Mouse (Mus musculus) forebrain, postnatal 0 days (tissue): ENCODE measurements around the gene Stx1b. TPM values are rescaled to one million over a fixed set of nuclear protein-coding genes. Genes with fewer than 3 reads are reported as not detected.
"Not testable (repeated sequence)": the region's sequence is repeated elsewhere in the genome, so short reads cannot be mapped to it uniquely, and the experiment has no call there.

Experiments used
- ATAC-seq: fragments of 200-750 bp; cut with Nextera tagmentation; 2 replicates; pipeline ENCODE4 v1.8.0; 2017; ENCODE audit warnings: mild to moderate bottlenecking, moderate library complexity
- DNase-seq: peaks from one replicate; pipeline ENCODE4 v3.0.0-alpha.2; 2015
- H3K27ac ChIP-seq: fragments of 300-500 bp; sonication (generic); 2 replicates; pipeline ENCODE4 v1.5.1; 2014; ENCODE audit warnings: low read depth, mild to moderate bottlenecking, antibody characterized with exemption, low read length, moderate library complexity, mixed read lengths
- H3K27me3 ChIP-seq: fragments of 300-500 bp; sonication (generic); 2 replicates; pipeline ENCODE4 v1.6.1; 2014; ENCODE audit warnings: mild to moderate bottlenecking, low read length, mixed read lengths; ENCODE audit not compliant: insufficient read depth
- H3K36me3 ChIP-seq: fragments of 300-500 bp; sonication (generic); 2 replicates; pipeline ENCODE4 v1.6.1; 2014; ENCODE audit warnings: mild to moderate bottlenecking, moderate library complexity; ENCODE audit not compliant: insufficient read depth
- H3K4me1 ChIP-seq: fragments of 300-500 bp; sonication (generic); 2 replicates; pipeline ENCODE4 v1.6.1; 2014; ENCODE audit warnings: antibody characterized with exemption; ENCODE audit not compliant: insufficient read depth
- H3K4me2 ChIP-seq: fragments of 300-500 bp; sonication (generic); 2 replicates; pipeline ENCODE4 v1.6.1; 2014; ENCODE audit warnings: low read depth, mild to moderate bottlenecking, moderate library complexity
- H3K4me3 ChIP-seq: fragments of 300-500 bp; sonication (generic); 2 replicates; pipeline ENCODE4 v1.5.1; 2014; ENCODE audit warnings: low read depth, low read length, mixed read lengths
- H3K9ac ChIP-seq: fragments of 300-500 bp; sonication (generic); 2 replicates; pipeline ENCODE4 v1.6.1; 2014; ENCODE audit warnings: mild to moderate bottlenecking
- H3K9me3 ChIP-seq: fragments of 300-500 bp; sonication (generic); 2 replicates; pipeline ENCODE4 v1.6.1; 2016; ENCODE audit warnings: low read length
- CTCF ChIP-seq: sonication (generic); IDR thresholded peaks from 2 replicates; pipeline ENCODE4 v1.5.1; 2016; ENCODE audit warnings: antibody characterized with exemption, control low read depth, low read depth
- WGBS: fragments of 180-500 bp; shearing (Covaris S2); extraction: QIAGEN DNeasy Blood & Tissue Kit; methylation state at CpG from one replicate; pipeline ENCODE4 v1.1.7; 2014; 5-methylcytosine and 5-hydroxymethylcytosine counted together
- polyA plus RNA-seq: library from polyadenylated mRNA; unstranded; fragments of >200 nt; fragmentation: Nextera tagmentation; extraction: Ambion mirVana; gene quantifications from 2 replicates; pipeline ENCODE4 v1.2.1, GENCODE M21; 2015
- total RNA-seq: library from RNA; depleted of rRNA; stranded (reverse); fragments of >200 nt; gene quantifications from 2 replicates; pipeline ENCODE4 v1.2.3, GENCODE M21; 2014

Stx1b gene
- total and polyA plus RNA-seq, 2 experiments from 2014 or later: 51.3 to 58.4 TPM

DNA sequence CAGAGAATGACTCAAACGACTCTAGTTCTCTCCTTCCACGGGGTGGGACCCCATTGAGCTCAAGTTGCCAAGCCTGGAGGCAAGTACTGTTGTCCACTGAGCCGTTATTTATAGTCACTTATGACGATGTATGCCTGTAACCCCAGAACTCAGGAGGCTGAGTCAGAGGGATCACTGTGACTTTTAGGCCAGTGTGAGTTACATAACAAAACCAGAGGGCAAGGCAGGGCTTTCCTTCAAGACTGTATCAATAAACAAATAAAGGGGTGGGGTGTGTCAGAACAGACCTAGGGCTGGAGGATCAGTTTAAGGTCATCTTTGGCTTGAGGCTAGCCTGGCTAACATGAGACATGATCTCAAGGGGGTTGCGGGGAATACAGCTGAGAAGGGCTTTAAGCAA lies 26.6 kb upstream of the Stx1b start:
- no peak overlapping the region for H3K4me3 ChIP-seq
- DNase-seq (no peak), ATAC-seq (no peak)
- H3K4me1 ChIP-seq: no peaks in the 10 kb centered on the region
- no peak overlapping the region for H3K27ac ChIP-seq
- no peaks in the 10 kb centered on the region for H3K9me3 ChIP-seq
- no peak overlapping the region for H3K9ac ChIP-seq
- no peak for TF ChIP-seq CTCF
- peaks cover 16% of the 10 kb centered on the region for H3K36me3 ChIP-seq
- 76% methylated on average over 5 of the region's 5 CpGs for WGBS
- H3K27me3 ChIP-seq: no peaks in the 10 kb centered on the region
- no peak overlapping the region for H3K4me2 ChIP-seq

DNA sequence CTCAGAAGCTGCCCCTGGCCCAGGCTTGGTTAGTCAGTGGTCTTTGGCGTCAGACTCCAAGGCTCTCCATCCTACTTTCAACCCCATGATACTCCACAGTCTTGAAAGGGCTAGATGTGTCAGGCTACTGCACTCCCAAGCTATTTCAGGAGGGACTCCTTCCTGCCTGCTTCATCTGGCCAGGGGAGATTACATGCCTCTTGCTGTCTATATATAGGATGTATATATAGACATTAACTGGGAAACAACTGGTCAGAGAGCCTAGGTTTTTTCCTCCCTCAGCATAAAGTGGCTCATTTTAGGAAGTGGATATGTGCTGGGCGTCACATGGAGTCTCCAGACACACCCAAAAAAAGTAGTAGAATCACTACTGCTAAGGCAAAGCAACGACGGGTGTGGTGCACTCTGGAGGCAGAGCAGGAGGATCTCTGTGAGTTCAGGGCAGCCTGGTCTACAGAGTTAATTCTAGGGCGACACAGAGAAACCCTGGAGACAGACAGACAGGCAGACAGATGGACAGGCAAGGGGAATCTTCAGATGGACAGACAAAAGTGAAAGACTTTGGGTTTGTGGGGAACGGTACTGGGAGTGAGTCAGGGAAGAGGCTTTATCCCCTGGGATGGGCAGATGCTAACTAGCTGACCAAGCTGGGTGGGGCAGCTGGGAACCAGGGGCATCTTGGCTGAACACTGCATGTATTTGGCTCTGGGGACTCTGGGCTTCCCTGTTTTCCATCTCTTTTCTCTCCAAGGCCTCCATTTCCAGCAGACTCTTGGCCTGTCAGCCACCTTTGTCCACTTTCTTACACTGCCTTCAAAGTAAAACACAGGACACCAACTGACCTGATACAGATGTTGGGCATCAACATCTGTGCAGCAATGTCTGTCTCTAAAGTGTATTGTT lies 25.9 kb upstream of the Stx1b start:
- Histone ChIP-seq H3K4me2 (no peak overlapping the region), H3K4me3 (no peak overlapping the region), H3K9me3 (no peaks in the 10 kb centered on the region), H3K27ac (no peak overlapping the region), H3K27me3 (no peaks in the 10 kb centered on the region), H3K9ac (no peak overlapping the region), H3K4me1 (no peaks in the 10 kb centered on the region), H3K36me3 (peaks cover 17% of the 10 kb centered on the region)
- TF ChIP-seq CTCF: no peak
- no peak for ATAC-seq
- WGBS: 81% methylated on average over 6 of the region's 6 CpGs
- no peak for DNase-seq

DNA sequence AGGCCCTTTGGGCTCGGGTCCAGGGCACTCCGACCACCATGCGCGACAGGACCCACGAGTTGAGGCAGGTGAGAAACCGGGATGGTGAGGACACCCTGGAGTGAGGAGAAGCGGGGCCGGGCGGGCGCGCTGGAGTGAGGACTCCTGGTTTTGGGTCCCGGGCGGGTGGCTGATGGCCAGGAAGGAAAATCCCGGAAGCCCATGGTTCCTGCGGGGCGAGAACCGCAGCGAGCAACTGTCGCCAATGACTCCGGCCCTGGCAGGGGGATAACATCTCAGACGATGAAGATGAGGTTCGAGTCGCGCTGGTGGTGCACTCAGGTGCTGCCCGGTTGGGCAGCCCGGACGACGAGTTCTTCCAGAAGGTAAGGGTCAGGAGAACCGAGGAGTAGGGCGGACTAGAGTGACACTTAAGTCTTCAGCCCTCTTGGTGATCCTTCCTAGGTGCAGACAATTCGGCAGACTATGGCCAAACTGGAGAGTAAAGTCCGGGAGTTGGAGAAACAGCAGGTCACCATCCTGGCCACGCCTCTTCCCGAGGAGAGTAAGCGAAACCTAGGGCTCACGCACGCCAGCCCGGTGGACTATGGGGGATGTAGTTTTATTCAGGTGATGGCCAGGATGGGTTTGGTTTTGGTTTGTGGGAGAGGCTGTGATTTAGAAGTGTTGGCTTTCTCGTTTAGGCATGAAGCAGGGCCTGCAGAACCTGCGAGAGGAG lies 17.8 kb upstream of the Stx1b start:
- peaks cover 11% of the 10 kb centered on the region; the same call in 1 of the 2 replicates for H3K36me3 ChIP-seq
- H3K4me1 ChIP-seq: peaks cover 3% of the 10 kb centered on the region; the same call in 1 of the 2 replicates
- peak overlapping the region; percentile 82 for H3K4me3 ChIP-seq
- DNase-seq: peak; percentile 78
- no peak for TF ChIP-seq CTCF
- H3K9ac ChIP-seq: peak overlapping the region; percentile 67
- H3K9me3 ChIP-seq: no peaks in the 10 kb centered on the region
- ATAC-seq: peak; percentile 37
- no peaks in the 10 kb centered on the region for H3K27me3 ChIP-seq
- peak overlapping the region; percentile 97 for H3K4me2 ChIP-seq
- under 1% methylated on average over 40 of the region's 40 CpGs for whole genome bisulfite sequencing
- peak overlapping the region; percentile 95; the same call in 1 of the 2 replicates for H3K27ac ChIP-seq

DNA sequence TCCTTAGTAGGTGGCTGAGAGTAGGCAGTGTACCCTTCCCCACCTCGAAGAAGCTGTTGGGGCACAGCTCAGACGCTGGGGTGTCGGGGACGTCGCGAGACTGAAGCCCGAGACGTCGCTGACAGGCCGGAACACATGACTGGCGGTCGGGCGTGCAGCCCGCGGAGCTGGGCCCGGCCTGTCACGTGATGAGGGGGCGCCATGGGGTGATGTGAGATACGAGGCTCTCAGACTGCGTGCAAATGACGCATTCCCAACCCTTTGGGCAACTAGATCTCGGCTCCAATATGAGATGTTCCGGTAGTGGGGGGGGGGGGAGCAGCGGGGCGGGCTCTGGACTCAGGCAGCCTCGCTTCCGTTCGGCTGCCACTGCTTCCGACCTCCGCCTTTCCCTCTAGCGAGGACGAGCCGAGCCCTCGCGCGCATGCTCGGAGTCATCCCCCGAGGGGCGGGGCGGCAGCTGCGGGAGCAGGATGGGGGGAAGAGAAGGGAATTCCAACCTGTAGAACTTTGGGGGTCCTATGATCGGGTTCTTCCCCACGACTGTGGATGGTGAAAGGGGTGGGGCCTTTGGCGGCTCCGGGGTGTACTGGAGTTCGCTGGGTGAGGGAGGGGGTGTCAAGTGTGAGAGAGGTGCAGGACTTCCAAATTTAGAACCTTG lies 17.1 kb upstream of the Stx1b start:
- Histone ChIP-seq H3K9me3 (no peaks in the 10 kb centered on the region), H3K27ac (peak overlapping the region; percentile 95), H3K9ac (peak overlapping the region; percentile 67), H3K4me3 (peak overlapping the region; percentile 82), H3K4me1 (peaks cover 3% of the 10 kb centered on the region; the same call in 1 of the 2 replicates), H3K4me2 (peak overlapping the region; percentile 97), H3K36me3 (peaks cover 7% of the 10 kb centered on the region; the same call in 1 of the 2 replicates), H3K27me3 (no peaks in the 10 kb centered on the region)
- WGBS: under 1% methylated on average over 46 of the region's 46 CpGs
- DNase-seq (peak; percentile 98), ATAC-seq (peak; percentile 97)
- peak; percentile 20; the same call in 1 of the 2 replicates for TF ChIP-seq CTCF

DNA sequence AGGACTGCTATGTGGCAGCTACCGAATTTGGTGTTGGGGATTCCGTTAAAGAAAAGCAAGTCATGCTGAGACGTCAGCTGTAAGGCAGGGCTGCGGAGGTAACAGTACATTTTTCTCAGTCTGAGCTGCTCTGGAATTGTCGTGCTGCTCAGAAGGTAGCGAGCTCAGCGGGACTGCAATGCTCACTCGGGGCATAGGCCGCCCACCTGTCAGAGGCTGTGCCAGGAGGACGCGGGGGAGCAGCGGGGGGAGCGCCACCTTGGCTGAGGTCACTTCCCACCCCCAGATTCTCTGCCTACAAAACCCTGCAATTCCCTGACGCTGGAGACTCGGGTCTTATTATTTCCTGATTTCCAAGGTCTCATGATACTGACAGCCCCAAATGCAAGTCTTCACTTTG lies 16.5 kb upstream of the Stx1b start:
- peak overlapping the region; percentile 67 for H3K9ac ChIP-seq
- peak overlapping the region; percentile 97 for H3K4me2 ChIP-seq
- H3K4me1 ChIP-seq: peaks cover 3% of the 10 kb centered on the region; the same call in 1 of the 2 replicates
- H3K4me3 ChIP-seq: peak overlapping the region; percentile 82
- 1% methylated on average over 15 of the region's 15 CpGs for WGBS
- H3K27ac ChIP-seq: peak overlapping the region; percentile 95
- no peaks in the 10 kb centered on the region for H3K9me3 ChIP-seq
- peak; percentile 12 for ATAC-seq
- TF ChIP-seq CTCF: no peak
- peaks cover under 1% of the 10 kb centered on the region; the same call in 1 of the 2 replicates for H3K36me3 ChIP-seq
- no peaks in the 10 kb centered on the region for H3K27me3 ChIP-seq
- no peak for DNase-seq

DNA sequence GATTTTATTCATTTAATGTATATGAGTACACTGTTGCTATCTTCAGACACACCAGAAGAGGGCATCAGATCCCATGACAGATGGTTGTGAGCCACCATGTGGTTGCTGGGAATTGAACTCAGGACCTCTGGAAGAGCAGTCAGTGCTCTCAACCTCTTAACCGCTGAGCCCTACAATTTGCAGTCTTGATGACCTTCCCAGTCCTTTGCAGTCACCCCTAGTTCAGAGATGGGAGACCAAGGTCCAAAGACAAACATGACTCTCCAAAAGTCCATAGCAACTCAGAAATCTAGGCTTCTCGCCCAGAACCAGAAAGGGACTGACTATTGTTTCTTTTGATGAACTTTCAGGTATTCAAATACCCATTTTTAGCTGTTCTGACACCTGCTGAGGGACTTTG lies 15.7 kb upstream of the Stx1b start:
- H3K27me3 ChIP-seq, H3K4me1 ChIP-seq, H3K36me3 ChIP-seq, H3K4me3 ChIP-seq, H3K9me3 ChIP-seq, DNase-seq, ATAC-seq, H3K4me2 ChIP-seq, H3K27ac ChIP-seq, H3K9ac ChIP-seq: not testable (repeated sequence)
- 77% methylated on average over 2 of the region's 2 CpGs for WGBS

DNA sequence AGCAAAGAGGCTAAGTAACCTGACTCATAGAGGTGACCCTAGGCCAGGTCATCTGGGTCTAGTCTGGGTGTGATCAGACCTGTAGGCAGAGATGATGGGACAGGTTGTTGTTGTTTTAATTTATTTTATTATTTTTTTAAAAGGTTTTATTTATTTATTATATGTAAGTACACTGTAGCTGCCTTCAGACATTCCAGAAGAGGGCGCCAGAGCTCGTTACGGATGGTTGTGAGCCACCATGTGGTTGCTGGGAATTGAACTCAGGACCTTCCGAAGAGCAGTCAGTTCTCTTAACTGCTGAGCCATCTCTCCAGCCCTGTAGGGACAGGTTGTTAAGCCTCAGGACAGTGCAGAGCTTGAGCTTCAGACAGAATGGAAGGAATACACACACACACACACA lies 13.5 kb upstream of the Stx1b start:
- not testable (repeated sequence) for H3K27ac ChIP-seq, H3K27me3 ChIP-seq, H3K4me3 ChIP-seq, H3K4me1 ChIP-seq, H3K4me2 ChIP-seq, H3K9me3 ChIP-seq, H3K36me3 ChIP-seq, DNase-seq, ATAC-seq, H3K9ac ChIP-seq
- WGBS: 81% methylated on average over 4 of the region's 4 CpGs
